Mouse (Mus musculus) megakaryocyte, embryonic 14.5 days (primary cell): ENCODE measurements around the gene Il10rb.

ENCODE experiments used
- FLI1 ChIP-seq: IDR thresholded peaks from 2 replicates; pipeline ENCODE4 v1.6.1; 2012; ENCODE audit warnings: low read length, inconsistent platforms, mixed read lengths
- GATA1 ChIP-seq: IDR thresholded peaks from 3 replicates; pipeline ENCODE4 v1.6.1; 2012; ENCODE audit warnings: mixed read lengths, low read length, inconsistent platforms, borderline replicate concordance

GRCm38 (mm10) chr16:91446778-91447511 is 41.0 kb downstream of the Il10rb start:
- TF ChIP-seq GATA1: no peak
- no peak for TF ChIP-seq FLI1
